8 mouse cellular contexts compared by ENCODE assay signal in genomic region chr3:142941319-142942024, GRCm38 (mm10). TPM values are rescaled to one million over a fixed set of nuclear protein-coding genes. Genes with fewer than 3 reads are reported as not detected.
DNase-seq lines count a peak whose midpoint lies in the region; ATAC-seq and TF ChIP-seq lines count a peak whose summit lies in the region.
"Had no signal": no experiment of that assay in that cellular context is flagged by ENCODE, and none has a peak within 500 bp of the region (broad histone marks: within the 10 kb centered on the region; RNA-seq: fewer than 3 reads in every experiment).

No protein-coding gene starts in this region.

- 44% methylated on average over 6 of the region's 6 CpGs for WGBS in heart, embryonic 11.5 days (ENCODE audit: insufficient replicate concordance)
- WGBS in forebrain, postnatal 0 days = 8% methylated on average over 6 of the region's 6 CpGs
- 37% methylated on average over 6 of the region's 6 CpGs for WGBS in lung, embryonic 16.5 days

- H3K4me3 ChIP-seq in heart, embryonic 11.5 days (ENCODE audit: low read depth, low read length) = no peak overlapping the region
- H3K4me3 ChIP-seq in forebrain, postnatal 0 days (ENCODE audit: low read depth, low read length) = no peak overlapping the region
- H3K4me3 ChIP-seq in lung, embryonic 16.5 days (ENCODE audit: low read length) = no peak overlapping the region
- H3K4me3 ChIP-seq: kidney, embryonic 15.5 days had no signal

- no peak overlapping the region for H3K9ac ChIP-seq in heart, embryonic 11.5 days (ENCODE audit: low read depth, low read length)
- H3K9ac ChIP-seq in forebrain, postnatal 0 days = no peak overlapping the region
- H3K9ac ChIP-seq in lung, embryonic 16.5 days (ENCODE audit: low read length) = no peak overlapping the region
- H3K9ac ChIP-seq: kidney, embryonic 15.5 days had no signal

- H3K9me3 ChIP-seq in heart, embryonic 11.5 days (replicated peaks; ENCODE audit: control insufficient read depth, low read length) = no peaks in the 10 kb centered on the region
- H3K9me3 ChIP-seq in forebrain, postnatal 0 days (ENCODE audit: low read length) = no peaks in the 10 kb centered on the region
- no peaks in the 10 kb centered on the region for H3K9me3 ChIP-seq in lung, embryonic 16.5 days (ENCODE audit: control insufficient read depth, low read length)
- H3K9me3 ChIP-seq: kidney, embryonic 15.5 days had no signal

- no peaks in the 10 kb centered on the region for H3K27me3 ChIP-seq in heart, embryonic 11.5 days (ENCODE audit: control insufficient read depth, insufficient read depth, low read length)
- no peaks in the 10 kb centered on the region for H3K27me3 ChIP-seq in forebrain, postnatal 0 days (ENCODE audit: insufficient read depth, low read length)
- no peaks in the 10 kb centered on the region for H3K27me3 ChIP-seq in lung, embryonic 16.5 days (ENCODE audit: control insufficient read depth, insufficient read depth, low read depth, low read length)
- H3K27me3 ChIP-seq: kidney, embryonic 15.5 days had no signal

- no peaks in the 10 kb centered on the region for H3K36me3 ChIP-seq in heart, embryonic 11.5 days (ENCODE audit: control insufficient read depth, insufficient read depth, low read length)
- no peaks in the 10 kb centered on the region for H3K36me3 ChIP-seq in forebrain, postnatal 0 days (ENCODE audit: insufficient read depth)
- H3K36me3 ChIP-seq in lung, embryonic 16.5 days (ENCODE audit: control insufficient read depth, insufficient read depth, low read length) = no peaks in the 10 kb centered on the region
- H3K36me3 ChIP-seq: kidney, embryonic 15.5 days had no signal

- no peak overlapping the region for H3K27ac ChIP-seq in heart, embryonic 11.5 days (ENCODE audit: low read depth, low read length)
- no peak overlapping the region for H3K27ac ChIP-seq in forebrain, postnatal 0 days (ENCODE audit: low read depth, low read length)
- peak overlapping the region; percentile 72 for H3K27ac ChIP-seq in lung, embryonic 16.5 days (ENCODE audit: low read length)
- H3K27ac ChIP-seq: kidney, embryonic 15.5 days had no signal

- ATAC-seq in heart, embryonic 11.5 days (replicated peaks; ENCODE audit: insufficient number of reproducible peaks, low FRiP score, low TSS enrichment) = no peak
- peak; percentile 23; the same call in 1 of the 2 replicates for ATAC-seq in forebrain, postnatal 0 days
- ATAC-seq in lung, embryonic 16.5 days (ENCODE audit: low read depth) = peak; percentile 94
- ATAC-seq in frontal cortex, adult (ENCODE audit: low TSS enrichment) = no peak

- peak; percentile 70 to 71 for DNase-seq in heart, adult 18-20 months
- peak; percentile 60 for DNase-seq in adipocyte (ENCODE audit: low spot score)
- no peak for DNase-seq in forebrain, postnatal 0 days
- no peak for DNase-seq in embryo, embryonic 10 days (ENCODE audit: low spot score)

- no peak for TF ChIP-seq CTCF in forebrain, postnatal 0 days (IDR thresholded peaks at IDR 0.05; ENCODE audit: low read depth)

- no peaks in the 10 kb centered on the region for H3K4me1 ChIP-seq in heart, embryonic 11.5 days (ENCODE audit: control insufficient read depth, insufficient read depth, low read length)
- no peaks in the 10 kb centered on the region for H3K4me1 ChIP-seq in forebrain, postnatal 0 days (ENCODE audit: insufficient read depth)
- no peaks in the 10 kb centered on the region for H3K4me1 ChIP-seq in lung, embryonic 16.5 days (replicated peaks; ENCODE audit: control insufficient read depth, insufficient read depth, low read length)

- no peak overlapping the region for H3K4me2 ChIP-seq in heart, embryonic 11.5 days
- no peak overlapping the region for H3K4me2 ChIP-seq in forebrain, postnatal 0 days (ENCODE audit: low read depth)
- H3K4me2 ChIP-seq in lung, embryonic 16.5 days (ENCODE audit: low read depth, low read length) = no peak overlapping the region
- H3K4me2 ChIP-seq: kidney, embryonic 15.5 days had no signal

RNA-seq across cellular contexts. Expression of gene Pkn2, which starts 59.7 kb away (rescaled TPM):
- 10 to 100 TPM; 38.6 to 39.5 TPM for total RNA-seq in heart, adult 18-20 months (2021)
- polyA plus RNA-seq in heart, embryonic 11.5 days (2014; fragmentation: Nextera tagmentation; extraction: Ambion mirVana) = 39.8 and 41.8 TPM in 2 replicates
- total RNA-seq in forebrain, postnatal 0 days (2014; rRNA removed) = 34.5 and 34.6 TPM in 2 replicates
- 16.1 and 18.4 TPM in 2 replicates for polyA plus RNA-seq in forebrain, postnatal 0 days (2015; fragmentation: Nextera tagmentation; extraction: Ambion mirVana)
- 36.2 and 40.4 TPM in 2 replicates for polyA plus RNA-seq in lung, embryonic 16.5 days (2015; fragmentation: Nextera tagmentation; extraction: Ambion mirVana)

Comparison
In these comparisons a context has a peak if more than half of its experiments do, and no peak if none do; other contexts are left out.
1. DNase-seq: peak in heart, adult 18-20 months (2 of 2) and adipocyte (single experiment); none in forebrain, postnatal 0 days (single experiment) and embryo, embryonic 10 days (single experiment).
2. ATAC-seq: peak in forebrain, postnatal 0 days (single experiment) and lung, embryonic 16.5 days (single experiment); none in heart, embryonic 11.5 days (single experiment) and frontal cortex, adult (single experiment).